Mouse (Mus musculus): Measurements from ENCODE around the gene Rnaseh2c.

The Rnaseh2c gene

GRCm38 (mm10) chr19:5579971-5580370 lies 21.7 kb upstream of the Rnaseh2c start:
- DNase-seq, result no peak

GRCm38 (mm10) chr19:5580776-5581175 lies 20.9 kb upstream of the Rnaseh2c start:
- no peak for DNase-seq

- DNase-seq, result no peak
These were observed 19.7 kb upstream of the Rnaseh2c start for GRCm38 (mm10) chr19:5581995-5582394.

GRCm38 (mm10) chr19:5589159-5589558 lies 12.5 kb upstream of the Rnaseh2c start:
- no peak for DNase-seq

- DNase-seq, result no peak
These were observed 9.8 kb upstream of the Rnaseh2c start for GRCm38 (mm10) chr19:5591888-5592287.

- DNase-seq, result no peak
These were observed 2.4 kb upstream of the Rnaseh2c start for GRCm38 (mm10) chr19:5599224-5599623.

- DNase-seq, result no peak
These were observed 2.0 kb downstream of the Rnaseh2c start for GRCm38 (mm10) chr19:5603664-5604063.

- no peak for DNase-seq
These were observed 3.5 kb downstream of the Rnaseh2c start for GRCm38 (mm10) chr19:5605126-5605525.

GRCm38 (mm10) chr19:5606196-5606595 lies 4.5 kb downstream of the Rnaseh2c start:
- DNase-seq, result no peak

GRCm38 (mm10) chr19:5607705-5608410 lies 6.2 kb downstream of the Rnaseh2c start:
- DNase-seq, result no peak

GRCm38 (mm10) chr19:5608707-5609106 lies 7.0 kb downstream of the Rnaseh2c start:
- DNase-seq, result no peak

- DNase-seq, result no peak
These were observed 7.5 kb downstream of the Rnaseh2c start for GRCm38 (mm10) chr19:5609171-5609546.

GRCm38 (mm10) chr19:5609547-5610404 lies 8.1 kb downstream of the Rnaseh2c start, which contains the start of gene Kat5:
Kat5 (minus strand) TSS chr19:5610237.
- DNase-seq, result peak; percentile 94

GRCm38 (mm10) chr19:5611973-5612372 lies 10.3 kb downstream of the Rnaseh2c start:
- DNase-seq, result peak in 1 of 2 experiments; percentile 25

GRCm38 (mm10) chr19:5612762-5613411 lies 11.2 kb downstream of the Rnaseh2c start:
- DNase-seq, result no peak

GRCm38 (mm10) chr19:5614953-5615352 lies 13.3 kb downstream of the Rnaseh2c start:
- DNase-seq, result peak; percentile 82 to 88

- no peak for DNase-seq
These were observed 18.3 kb downstream of the Rnaseh2c start for GRCm38 (mm10) chr19:5620007-5620406.

GRCm38 (mm10) chr19:5621884-5622283 lies 20.2 kb downstream of the Rnaseh2c start:
- no peak for DNase-seq

GRCm38 (mm10) chr19:5625311-5625710 lies 23.6 kb downstream of the Rnaseh2c start:
- no peak for DNase-seq

- DNase-seq, result no peak
These were observed 28.2 kb downstream of the Rnaseh2c start for GRCm38 (mm10) chr19:5629907-5630306.

GRCm38 (mm10) chr19:5632120-5632519 lies 30.4 kb downstream of the Rnaseh2c start:
- no peak for DNase-seq

- DNase-seq, result no peak
These were observed 34.4 kb downstream of the Rnaseh2c start for GRCm38 (mm10) chr19:5636036-5636570.

GRCm38 (mm10) chr19:5636571-5637041 lies 34.9 kb downstream of the Rnaseh2c start:
- DNase-seq, result no peak
